Mouse (Mus musculus) hematopoietic multipotent progenitor cell, adult 10-12 weeks (in vitro differentiated cells): ENCODE measurements around the gene Ifna15. TPM values are rescaled to one million over a fixed set of nuclear protein-coding genes. Genes with fewer than 3 reads are reported as not detected.

ENCODE experiments used
- polyA plus RNA-seq: library from polyadenylated mRNA; stranded (reverse); fragments of >175 nt; gene quantifications from 2 replicates; pipeline ENCODE4 v1.2.3, GENCODE M21; 2012; ENCODE audit warnings: low replicate concordance

The Ifna15 gene
- polyA plus RNA-seq: not detected in 2 replicates

GRCm38 (mm10) chr4:88558145-88558544, at the start of gene Ifna15:
TSS of gene Ifna15 (minus strand) at chr4:88558245.

GRCm38 (mm10) chr4:88603276-88603675, 45.2 kb upstream of the Ifna15 start, which contains the start of gene Ifna12:
TSS of gene Ifna12 (minus strand) at chr4:88603376.

GRCm38 (mm10) chr4:88592285-88592684, 34.2 kb upstream of the Ifna15 start, which contains the start of gene Ifna9:
TSS of gene Ifna9 (minus strand) at chr4:88592385.

GRCm38 (mm10) chr4:88571698-88572097, 13.7 kb upstream of the Ifna15 start, which contains the start of gene Ifna14:
TSS of gene Ifna14 (minus strand) at chr4:88571798.

GRCm38 (mm10) chr4:88522674-88523073, 35.4 kb downstream of the Ifna15 start, which contains the start of gene Ifnb1:
TSS of gene Ifnb1 (minus strand) at chr4:88522774.

Other genes with a start within 250 kb of the Ifna15 start
- 0.84 and 1.4 TPM in 2 replicates for gene Hacd4, start 119.3 kb downstream of the Ifna15 start, polyA plus RNA-seq
- gene Ifnb1, start 35.5 kb downstream of the Ifna15 start, polyA plus RNA-seq: not detected in 2 replicates
- not detected in 2 replicates for gene Ifna14, start 13.6 kb upstream of the Ifna15 start, polyA plus RNA-seq
- gene Ifna9, start 34.1 kb upstream of the Ifna15 start, polyA plus RNA-seq: not detected in 2 replicates
- gene Ifna12, start 45.1 kb upstream of the Ifna15 start, polyA plus RNA-seq: not detected in 2 replicates
- gene C87499, start 76.2 kb upstream of the Ifna15 start, polyA plus RNA-seq: not detected in 2 replicates
- gene Ifna13, start 86.2 kb upstream of the Ifna15 start, polyA plus RNA-seq: not detected in 2 replicates
- not detected in 2 replicates for gene Ifna16, start 118.7 kb upstream of the Ifna15 start, polyA plus RNA-seq
- not detected in 2 replicates for gene Ifna2, start 125.7 kb upstream of the Ifna15 start, polyA plus RNA-seq
- gene Ifnab, start 133.1 kb upstream of the Ifna15 start, polyA plus RNA-seq: not detected in 2 replicates
- gene Gm26566, start 163.6 kb upstream of the Ifna15 start, polyA plus RNA-seq: 0.11 and 0.58 TPM in 2 replicates
- gene Klhl9, start 164.2 kb upstream of the Ifna15 start, polyA plus RNA-seq: 6.5 and 7.8 TPM in 2 replicates
- not detected in 2 replicates for gene Gm13271, start 196.6 kb upstream of the Ifna15 start, polyA plus RNA-seq
- not detected in 2 replicates for gene Gm13283, start 201.9 kb upstream of the Ifna15 start, polyA plus RNA-seq
- gene Gm13290, start 215.6 kb upstream of the Ifna15 start, polyA plus RNA-seq: not detected in 2 replicates
- gene Gm13289, start 218.7 kb upstream of the Ifna15 start, polyA plus RNA-seq: not detected in 2 replicates
- not detected in 2 replicates for gene Gm13272, start 221.6 kb upstream of the Ifna15 start, polyA plus RNA-seq
- not detected in 2 replicates for gene Ifnz, start 223.9 kb upstream of the Ifna15 start, polyA plus RNA-seq
- not detected in 2 replicates for gene Gm13276, start 227.5 kb upstream of the Ifna15 start, polyA plus RNA-seq
- not detected in 2 replicates for gene Gm13277, start 230.4 kb upstream of the Ifna15 start, polyA plus RNA-seq
- gene Gm13278, start 233.3 kb upstream of the Ifna15 start, polyA plus RNA-seq: not detected in 2 replicates
- gene Gm13275, start 236.2 kb upstream of the Ifna15 start, polyA plus RNA-seq: not detected in 2 replicates
- gene Gm13279, start 239.2 kb upstream of the Ifna15 start, polyA plus RNA-seq: not detected in 2 replicates
- gene Gm13285, start 241.4 kb upstream of the Ifna15 start, polyA plus RNA-seq: not detected in 2 replicates
- gene Gm13287, start 245.0 kb upstream of the Ifna15 start, polyA plus RNA-seq: not detected in 2 replicates
- not detected in 2 replicates for gene Gm13288, start 247.3 kb upstream of the Ifna15 start, polyA plus RNA-seq